In genomic region chr10:39392900-39393483, GRCm38 (mm10) we compare ENCODE assay signal across 14 mouse cellular contexts.
"Had no signal": no experiment of that assay in that cellular context is flagged by ENCODE, and none has a peak within 500 bp of the region (broad histone marks: within the 10 kb centered on the region; RNA-seq: fewer than 3 reads in every experiment).

No protein-coding gene starts in this region.

- H3K9ac ChIP-seq: limb, embryonic 13.5 days; liver, embryonic 14.5 days; neural tube, embryonic 12.5 days had no signal

- H3K4me3 ChIP-seq: layer of hippocampus, adult 2 months; limb, embryonic 13.5 days; midbrain, embryonic 10.5 days; neural tube, embryonic 12.5 days had no signal

- H3K27ac ChIP-seq: layer of hippocampus, adult 2 months; limb, embryonic 13.5 days; liver, embryonic 14.5 days; midbrain, embryonic 10.5 days; neural tube, embryonic 12.5 days; stomach, postnatal 0 days had no signal

- H3K27me3 ChIP-seq: limb, embryonic 13.5 days; neural tube, embryonic 12.5 days had no signal

- H3K4me2 ChIP-seq: limb, embryonic 13.5 days; neural tube, embryonic 12.5 days had no signal

- H3K9me3 ChIP-seq: midbrain, embryonic 10.5 days; neural tube, embryonic 12.5 days had no signal

- DNase-seq: kidney, adult 9 months; kidney, postnatal 10 days; kidney, postnatal 4 days; left cerebral cortex, postnatal 4 days; lung, adult 18-20 months; lung, postnatal 36 days; midbrain, embryonic 14.5 days; thymus, postnatal 4 days had no signal
